Mouse (Mus musculus) hindlimb bud, embryonic 11.5 days (tissue): Measurements from ENCODE around the gene Olfr1307.

Source experiments
- DNase-seq: peaks from one replicate; pipeline ENCODE4 v3.0.0-alpha.2; 2012; ENCODE audit warnings: low read depth, low spot score; ENCODE audit errors: extremely low spot score

Olfr1307 gene

DNA sequence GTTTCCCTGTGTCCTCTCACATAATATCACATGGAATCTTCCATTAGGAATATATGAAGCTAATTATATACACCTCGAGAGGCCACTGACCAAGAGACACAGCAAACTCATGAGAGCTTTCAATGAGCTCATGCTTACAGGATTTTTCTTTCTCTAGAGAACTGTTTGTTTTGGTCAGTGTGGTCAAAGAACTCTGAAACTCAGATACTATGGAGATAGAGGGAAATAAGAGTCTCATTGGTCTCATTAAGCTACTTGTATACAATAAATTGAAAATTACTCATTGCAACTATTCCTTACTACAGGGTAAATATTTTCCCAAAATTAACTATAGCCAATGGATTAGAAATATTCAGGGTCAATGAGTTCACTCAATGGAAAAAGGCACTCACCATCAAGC, at the start of gene Olfr1307:
Gene Olfr1307, minus strand, starts transcription at position 101 of the 400 bp plus-strand sequence.
- DNase-seq: no peak

DNA sequence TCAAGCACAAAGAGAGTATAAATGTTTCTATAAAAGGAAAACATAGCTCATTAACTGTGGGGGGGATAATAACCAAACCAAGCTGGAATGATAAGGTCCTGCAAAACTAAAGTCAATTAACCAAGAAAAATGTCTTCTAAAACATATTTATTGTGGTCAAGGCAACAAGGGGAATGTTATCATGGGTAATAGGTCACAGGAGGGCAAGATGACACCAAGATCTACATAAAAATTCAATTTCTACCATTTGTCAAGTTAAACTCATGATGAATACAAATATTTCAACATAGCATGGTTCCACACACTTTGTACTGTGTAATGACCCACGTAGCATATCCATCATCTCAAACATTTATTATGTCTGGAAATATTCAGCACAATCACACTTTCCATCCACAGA, 40.9 kb upstream of the Olfr1307 start, which contains the start of gene Olfr1309:
Gene Olfr1309, minus strand, starts transcription at position 101 of the 400 bp plus-strand sequence.
- DNase-seq: no peak

DNA sequence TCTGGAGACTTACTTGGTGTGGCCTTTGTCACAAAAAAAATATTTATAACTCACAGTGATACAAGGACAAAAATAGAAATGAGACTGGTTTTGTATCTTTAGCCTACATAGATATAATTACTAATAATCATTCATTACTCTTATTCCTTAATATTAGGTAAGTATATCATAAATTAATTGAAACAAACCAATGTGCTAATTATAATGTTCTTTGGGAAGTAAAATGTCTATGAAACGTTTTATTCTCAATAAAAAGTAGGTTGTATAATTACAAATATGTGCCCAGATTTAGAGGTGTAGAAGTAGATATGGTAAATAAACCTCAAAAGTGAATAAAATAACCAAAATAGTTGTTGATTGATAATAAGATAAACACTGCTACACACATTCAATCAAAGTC, 15.6 kb upstream of the Olfr1307 start, which contains the start of gene Olfr1308:
Gene Olfr1308, minus strand, starts transcription at position 101 of the 400 bp plus-strand sequence.
- no peak for DNase-seq

DNA sequence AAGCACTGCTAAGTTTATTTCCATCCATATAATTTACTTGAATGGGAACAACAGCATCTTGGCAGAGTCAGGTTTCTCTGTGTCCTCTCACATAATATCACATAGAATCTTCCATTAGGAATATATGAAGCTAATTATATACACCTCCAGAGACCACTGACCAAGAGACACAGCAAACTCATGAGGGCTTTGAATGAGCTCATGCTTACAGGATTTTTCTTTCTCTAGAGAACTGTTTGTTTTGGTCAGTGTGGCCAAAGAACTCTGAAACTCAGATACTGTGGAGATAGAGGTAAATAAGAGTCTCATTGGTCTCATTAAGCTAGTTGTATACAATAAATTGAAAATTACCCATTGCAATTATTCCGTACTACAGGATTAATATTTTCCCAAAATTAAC, 33.1 kb downstream of the Olfr1307 start, which contains the start of gene Olfr1306:
Gene Olfr1306, minus strand, starts transcription at position 101 of the 400 bp plus-strand sequence.
- DNase-seq: no peak
